Mouse (Mus musculus): Measurements from ENCODE around the gene Pou3f3.

- no peak for TF ChIP-seq CTCF (IDR thresholded peaks at IDR 0.05; ENCODE audit: borderline replicate concordance, control insufficient read depth, extremely low read depth, insufficient read depth, low read length, poor library complexity)
- TF ChIP-seq POLR2A (IDR thresholded peaks at IDR 0.05; ENCODE audit: control insufficient read depth, extremely low read depth, insufficient read depth, low read length, poor library complexity), result no peak
Observed at GRCm38 (mm10) chr1:42697321-42697755, 1.8 kb downstream of the Pou3f3 start.
